Mouse (Mus musculus) liver, adult 2 months (tissue): ENCODE results near the gene Kcnq2.

Experiments
- CTCF ChIP-seq: fragments of 200-500 bp; IDR thresholded peaks from 2 replicates; pipeline ENCODE4 v1.5.1; 2011; ENCODE audit warnings: low read depth, low read length, control low read depth
- POLR2A ChIP-seq: fragments of 200-500 bp; IDR thresholded peaks from 2 replicates; pipeline ENCODE4 v1.6.1; 2011; ENCODE audit warnings: low read length, control low read depth; ENCODE audit not compliant: insufficient read depth; ENCODE audit errors: extremely low read depth

DNA sequence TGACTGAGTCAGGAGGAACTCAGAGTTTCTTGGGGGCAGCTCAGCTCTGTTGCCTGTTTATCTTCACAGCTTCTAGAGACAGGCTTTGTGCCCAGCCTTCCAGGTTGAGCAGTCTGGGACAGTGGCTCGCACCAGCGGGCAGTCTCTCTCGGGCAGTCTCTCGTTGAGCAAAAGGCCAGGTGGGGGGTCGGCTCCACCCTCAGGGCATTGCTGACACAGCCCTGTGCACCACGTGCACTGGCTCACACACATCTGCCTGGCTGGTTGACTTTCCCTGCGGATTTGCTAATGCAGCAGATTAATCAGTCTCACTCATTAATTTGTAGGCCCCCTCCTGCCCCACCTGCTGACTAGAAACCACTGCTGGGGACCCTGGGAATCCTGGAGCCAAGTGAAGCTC lies 93.2 kb downstream of the Kcnq2 start:
- TF ChIP-seq POLR2A (no peak), CTCF (no peak)
